Mouse (Mus musculus) liver, postnatal 0 days (tissue): Measurements from ENCODE around the gene Gm37240. TPM values are rescaled to one million over a fixed set of nuclear protein-coding genes. Genes with fewer than 3 reads are reported as not detected.

Experiments used
- ATAC-seq: fragments of 200-750 bp; cut with Nextera tagmentation; 2 replicates; pipeline ENCODE4 v1.8.0; 2017; ENCODE audit warnings: mild to moderate bottlenecking, moderate library complexity
- DNase-seq: peaks from one replicate; pipeline ENCODE4 v3.0.0-alpha.2; 2016
- H3K27ac ChIP-seq: fragments of 300-500 bp; sonication (generic); 2 replicates; pipeline ENCODE4 v1.5.1; 2014; ENCODE audit warnings: antibody characterized with exemption, moderate library complexity, mild to moderate bottlenecking, low read depth
- H3K27me3 ChIP-seq: fragments of 300-500 bp; sonication (generic); 2 replicates; pipeline ENCODE4 v1.6.1; 2014; ENCODE audit warnings: low read length, control low read depth, mixed read lengths; ENCODE audit not compliant: insufficient read depth
- H3K36me3 ChIP-seq: fragments of 300-500 bp; sonication (generic); replicated peaks from 2 replicates; pipeline ENCODE4 v1.6.1; 2014; ENCODE audit warnings: mild to moderate bottlenecking, control low read depth, low read length, moderate library complexity, mixed read lengths; ENCODE audit not compliant: insufficient read depth
- H3K4me1 ChIP-seq: fragments of 300-500 bp; sonication (generic); 2 replicates; pipeline ENCODE4 v1.6.1; 2014; ENCODE audit warnings: antibody characterized with exemption, mild to moderate bottlenecking, control low read depth; ENCODE audit not compliant: insufficient read depth
- H3K4me2 ChIP-seq: fragments of 300-500 bp; sonication (generic); 2 replicates; pipeline ENCODE4 v1.6.1; 2014; ENCODE audit warnings: low read depth, mild to moderate bottlenecking, low read length, moderate library complexity, mixed read lengths
- H3K4me3 ChIP-seq: fragments of 300-500 bp; sonication (generic); 2 replicates; pipeline ENCODE4 v1.5.1; 2014; ENCODE audit warnings: low read depth, low read length
- H3K9ac ChIP-seq: fragments of 300-500 bp; sonication (generic); replicated peaks from 2 replicates; pipeline ENCODE4 v1.6.1; 2014; ENCODE audit warnings: mild to moderate bottlenecking, moderate library complexity
- H3K9me3 ChIP-seq: fragments of 300-500 bp; sonication (generic); 2 replicates; pipeline ENCODE4 v1.6.1; 2016; ENCODE audit warnings: mild to moderate bottlenecking, control low read depth, low read length, mixed read lengths
- CTCF ChIP-seq: sonication (generic); IDR thresholded peaks from 2 replicates; pipeline ENCODE4 v1.5.1; 2016; ENCODE audit warnings: antibody characterized with exemption, low read depth
- EP300 ChIP-seq: IDR thresholded peaks from 2 replicates; pipeline ENCODE4 v1.6.1; 2016; ENCODE audit warnings: antibody characterized with exemption, low read depth, mild to moderate bottlenecking
- WGBS: fragments of 180-500 bp; shearing (Covaris S2); extraction: QIAGEN DNeasy Blood & Tissue Kit; methylation state at CpG from one replicate; pipeline ENCODE4 v1.1.7; 2014; ENCODE audit not compliant: insufficient replicate concordance; 5-methylcytosine and 5-hydroxymethylcytosine counted together
- polyA plus RNA-seq: library from polyadenylated mRNA; unstranded; fragments of >200 nt; fragmentation: Nextera tagmentation; extraction: Ambion mirVana; gene quantifications from 2 replicates; pipeline ENCODE4 v1.2.1, GENCODE M21; 2015

Gene Gm37240
- polyA plus RNA-seq, 1 experiment from 2014 or later: 0.72 TPM

DNA sequence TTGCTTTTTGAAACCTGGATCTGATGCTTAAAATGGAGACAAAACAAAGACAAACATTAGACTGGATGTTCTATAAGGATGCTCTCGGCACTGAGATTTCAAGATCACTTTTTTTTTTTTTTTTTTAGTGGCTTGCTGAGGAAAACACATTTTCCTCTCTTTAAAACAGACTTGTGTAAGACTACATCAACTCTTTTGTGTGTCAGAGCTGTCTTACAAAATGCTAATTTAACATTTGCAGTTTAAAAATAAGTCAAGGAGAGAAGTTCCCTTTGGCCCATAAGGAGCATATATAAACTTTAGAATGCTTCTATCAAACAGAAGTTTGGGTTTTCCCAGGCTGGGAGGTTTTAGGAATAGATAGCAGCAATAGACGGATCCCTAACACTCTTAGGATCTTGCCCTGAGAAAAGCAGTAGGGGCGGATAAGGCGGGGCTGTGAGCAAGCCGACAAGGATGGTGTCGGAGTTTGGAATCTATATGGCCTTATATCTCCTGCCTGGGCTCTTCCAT is 739.2 kb downstream of the Gm37240 start:
- no peaks in the 10 kb centered on the region for H3K36me3 ChIP-seq
- DNase-seq: no peak
- TF ChIP-seq EP300 (no peak), CTCF (no peak)
- no peak overlapping the region for H3K4me3 ChIP-seq
- H3K27me3 ChIP-seq: no peaks in the 10 kb centered on the region
- no peak overlapping the region for H3K27ac ChIP-seq
- no peaks in the 10 kb centered on the region for H3K4me1 ChIP-seq
- 74% methylated on average over 6 of the region's 6 CpGs for WGBS
- no peak for ATAC-seq
- H3K4me2 ChIP-seq: no peak overlapping the region
- no peak overlapping the region for H3K9ac ChIP-seq
- H3K9me3 ChIP-seq: no peaks in the 10 kb centered on the region

DNA sequence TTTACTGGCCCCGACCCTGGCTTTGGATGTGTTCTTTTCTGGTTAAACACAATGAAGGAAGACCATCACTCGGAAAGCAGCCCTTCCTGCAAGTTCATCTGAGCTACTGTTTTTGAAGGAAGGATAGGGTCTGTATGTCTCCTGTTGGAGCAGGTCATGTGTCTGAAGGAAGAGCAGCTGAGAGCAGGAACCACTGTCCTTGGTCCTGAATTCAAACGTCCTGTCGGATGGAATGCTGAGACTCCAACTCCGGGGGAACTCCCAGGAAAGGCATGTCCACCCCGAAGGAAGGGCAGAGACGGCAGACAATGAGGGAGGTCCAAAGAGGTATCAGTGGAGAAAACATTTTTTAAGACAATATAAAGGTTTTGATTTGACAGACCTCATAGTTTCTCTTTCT is 741.8 kb downstream of the Gm37240 start:
- TF ChIP-seq CTCF (no peak), EP300 (no peak)
- H3K9me3 ChIP-seq: no peaks in the 10 kb centered on the region
- H3K9ac ChIP-seq: no peak overlapping the region
- no peak overlapping the region for H3K4me2 ChIP-seq
- no peak overlapping the region for H3K27ac ChIP-seq
- no peaks in the 10 kb centered on the region for H3K27me3 ChIP-seq
- DNase-seq (no peak), ATAC-seq (no peak)
- 34% methylated on average over 7 of the region's 7 CpGs for WGBS
- H3K4me3 ChIP-seq: no peak overlapping the region
- H3K36me3 ChIP-seq: no peaks in the 10 kb centered on the region
- H3K4me1 ChIP-seq: no peaks in the 10 kb centered on the region

DNA sequence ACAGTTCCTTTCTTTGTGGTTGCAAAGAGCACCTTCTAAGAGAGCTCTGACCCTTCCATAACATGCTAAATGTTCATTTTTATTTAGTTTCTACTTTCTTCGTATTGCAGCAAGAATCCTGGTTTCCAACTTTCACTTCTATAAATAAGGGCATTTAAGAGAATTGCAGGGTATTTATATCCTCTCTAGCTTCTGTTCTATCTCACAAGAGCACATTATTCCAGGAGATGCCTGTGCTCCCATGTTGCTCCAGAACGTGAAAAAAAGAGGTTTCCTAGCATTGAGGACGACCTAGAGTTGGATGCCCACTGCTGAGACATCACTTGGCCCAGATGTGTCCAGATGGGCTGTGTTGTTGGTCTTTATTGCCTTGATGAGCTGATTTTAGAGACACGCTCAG is 742.2 kb downstream of the Gm37240 start:
- Histone ChIP-seq H3K36me3 (no peaks in the 10 kb centered on the region), H3K9ac (no peak overlapping the region), H3K27me3 (no peaks in the 10 kb centered on the region), H3K4me3 (no peak overlapping the region), H3K9me3 (no peaks in the 10 kb centered on the region), H3K4me2 (no peak overlapping the region), H3K27ac (no peak overlapping the region), H3K4me1 (no peaks in the 10 kb centered on the region)
- DNase-seq (no peak), ATAC-seq (no peak)
- 65% methylated on average over 4 of the region's 4 CpGs for WGBS
- TF ChIP-seq EP300 (no peak), CTCF (no peak)

DNA sequence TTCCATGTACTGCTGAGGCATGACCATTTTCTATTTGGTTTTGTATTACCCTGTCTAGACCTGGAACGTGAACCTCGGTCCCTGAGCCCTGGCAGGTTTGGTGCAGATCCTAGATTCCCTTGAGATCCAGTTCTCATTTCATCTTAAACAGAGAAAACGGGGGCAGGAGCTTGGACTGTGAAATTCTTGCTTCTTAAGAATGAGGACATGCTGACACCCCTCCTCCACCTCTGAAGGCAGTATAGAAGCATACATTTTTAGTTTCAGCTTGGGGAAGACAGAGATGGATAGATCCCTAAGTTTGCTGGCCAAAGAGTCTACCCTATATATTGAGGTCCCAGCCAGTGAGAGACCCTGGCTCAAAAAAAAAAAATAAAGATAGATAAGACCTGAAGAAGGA is 742.9 kb downstream of the Gm37240 start:
- WGBS: 81% methylated on average over 3 of the region's 3 CpGs
- ATAC-seq (no peak), DNase-seq (no peak)
- Histone ChIP-seq H3K36me3 (no peaks in the 10 kb centered on the region), H3K9ac (no peak overlapping the region), H3K9me3 (no peaks in the 10 kb centered on the region), H3K27me3 (no peaks in the 10 kb centered on the region), H3K4me3 (no peak overlapping the region), H3K27ac (no peak overlapping the region), H3K4me2 (no peak overlapping the region), H3K4me1 (no peaks in the 10 kb centered on the region)
- TF ChIP-seq EP300 (no peak), CTCF (no peak)

DNA sequence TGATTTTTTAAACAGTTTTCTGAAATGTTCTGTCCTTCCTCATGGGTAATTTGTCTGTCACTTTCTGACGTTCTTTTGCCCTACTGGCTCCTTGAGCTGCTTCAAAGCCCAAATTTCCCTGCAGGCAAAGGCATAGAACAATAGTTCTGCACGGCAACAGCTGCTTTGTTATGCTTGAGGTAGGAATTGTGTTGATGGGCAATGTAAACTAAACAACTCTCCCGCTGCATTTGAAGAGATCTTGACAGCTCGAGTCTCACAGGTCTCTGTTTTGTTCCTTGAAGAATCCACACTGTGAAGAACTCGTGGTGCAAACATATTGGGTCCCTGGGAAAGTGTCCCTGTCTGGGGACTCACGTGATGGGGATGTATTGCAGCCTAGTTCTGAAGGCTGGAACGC is 746.8 kb downstream of the Gm37240 start:
- Histone ChIP-seq H3K27ac (no peak overlapping the region), H3K4me3 (no peak overlapping the region), H3K4me2 (no peak overlapping the region), H3K4me1 (no peaks in the 10 kb centered on the region), H3K36me3 (no peaks in the 10 kb centered on the region), H3K9ac (no peak overlapping the region), H3K9me3 (no peaks in the 10 kb centered on the region), H3K27me3 (no peaks in the 10 kb centered on the region)
- ATAC-seq (no peak), DNase-seq (no peak)
- WGBS: 52% methylated on average over 7 of the region's 7 CpGs
- TF ChIP-seq EP300: no peak
- no peak for TF ChIP-seq CTCF

DNA sequence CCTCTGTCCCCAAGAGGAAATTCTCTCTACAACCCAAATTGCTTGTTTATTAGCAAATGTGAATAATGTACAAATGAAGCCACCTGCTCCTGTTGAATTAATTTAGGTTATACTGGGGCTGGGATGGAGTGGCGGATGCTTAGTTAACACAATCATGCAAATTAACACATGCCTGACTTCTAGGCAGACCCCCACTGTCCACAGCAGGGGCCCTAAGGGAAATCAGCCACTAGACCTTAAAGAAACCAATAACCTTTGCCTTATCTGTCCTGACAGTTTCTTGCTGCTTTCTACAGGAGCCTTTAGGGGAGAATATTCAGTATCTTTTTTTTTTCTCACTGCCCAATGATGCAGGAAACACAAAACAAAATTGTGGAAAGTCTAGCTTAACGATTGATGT is 748.9 kb downstream of the Gm37240 start:
- DNase-seq: no peak
- no peak overlapping the region for H3K4me2 ChIP-seq
- TF ChIP-seq CTCF: no peak
- TF ChIP-seq EP300: no peak
- WGBS: 60% methylated on average over 2 of the region's 2 CpGs
- ATAC-seq: no peak
- no peak overlapping the region for H3K4me3 ChIP-seq
- H3K27me3 ChIP-seq: no peaks in the 10 kb centered on the region
- no peaks in the 10 kb centered on the region for H3K4me1 ChIP-seq
- no peak overlapping the region for H3K9ac ChIP-seq
- H3K36me3 ChIP-seq: no peaks in the 10 kb centered on the region
- no peak overlapping the region for H3K27ac ChIP-seq
- no peaks in the 10 kb centered on the region for H3K9me3 ChIP-seq

DNA sequence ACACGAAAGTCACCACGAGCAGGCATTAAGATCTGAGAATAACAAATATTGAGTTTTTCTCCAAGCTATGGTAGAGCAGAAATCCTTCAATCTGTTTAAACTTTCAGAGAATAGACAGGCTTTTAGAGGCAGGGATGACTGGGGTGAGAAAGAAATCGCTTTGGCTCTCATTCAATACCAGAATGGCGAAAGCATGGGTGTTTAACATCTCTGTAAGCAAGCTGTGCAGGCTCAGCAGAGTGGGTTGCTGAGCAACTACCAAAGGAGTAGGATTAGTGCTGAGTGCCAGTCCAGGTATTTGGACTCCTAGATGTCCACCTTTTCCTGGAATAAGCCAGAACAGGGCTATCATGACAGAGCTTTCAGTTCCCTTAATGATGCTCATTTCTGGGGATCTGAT is 753.8 kb downstream of the Gm37240 start:
- WGBS: 78% methylated on average over 4 of the region's 4 CpGs
- ATAC-seq (no peak), DNase-seq (no peak)
- Histone ChIP-seq H3K9ac (no peak overlapping the region), H3K36me3 (no peaks in the 10 kb centered on the region), H3K9me3 (no peaks in the 10 kb centered on the region), H3K4me2 (no peak overlapping the region), H3K4me3 (no peak overlapping the region), H3K27me3 (no peaks in the 10 kb centered on the region), H3K27ac (no peak overlapping the region), H3K4me1 (no peaks in the 10 kb centered on the region)
- TF ChIP-seq EP300: no peak
- TF ChIP-seq CTCF: no peak
